Mouse (Mus musculus): ENCODE measurements at regions not wholly inside any gene's neighbourhood (a gene's known extent, or its start where the extent isn't known, plus 50 kb on each side); places are given as distances from the start of the nearest gene placed in this dataset.

Small RNAs in the stretch of these regions (microRNA-seq; reads per million reads assigned to microRNA genes)
- 0 reads per million in 2 experiments for gene Gm44338 (ENCODE audit: borderline replicate concordance in 2 of 2)
